Mouse (Mus musculus) liver (tissue): ENCODE data around the gene Tas2r135.

Source experiments
- DNase-seq: peaks from one replicate; pipeline ENCODE4 v3.0.0-alpha.2; 2020; ENCODE audit warnings: mixed read lengths

The Tas2r135 gene

GRCm38 (mm10) chr6:42374701-42375100 lies 30.5 kb upstream of the Tas2r135 start:
- no peak for DNase-seq

- DNase-seq = no peak
Observed at GRCm38 (mm10) chr6:42375131-42375530, 30.1 kb upstream of the Tas2r135 start.

- DNase-seq = no peak
Observed at GRCm38 (mm10) chr6:42376016-42376415, 29.2 kb upstream of the Tas2r135 start.

DNA sequence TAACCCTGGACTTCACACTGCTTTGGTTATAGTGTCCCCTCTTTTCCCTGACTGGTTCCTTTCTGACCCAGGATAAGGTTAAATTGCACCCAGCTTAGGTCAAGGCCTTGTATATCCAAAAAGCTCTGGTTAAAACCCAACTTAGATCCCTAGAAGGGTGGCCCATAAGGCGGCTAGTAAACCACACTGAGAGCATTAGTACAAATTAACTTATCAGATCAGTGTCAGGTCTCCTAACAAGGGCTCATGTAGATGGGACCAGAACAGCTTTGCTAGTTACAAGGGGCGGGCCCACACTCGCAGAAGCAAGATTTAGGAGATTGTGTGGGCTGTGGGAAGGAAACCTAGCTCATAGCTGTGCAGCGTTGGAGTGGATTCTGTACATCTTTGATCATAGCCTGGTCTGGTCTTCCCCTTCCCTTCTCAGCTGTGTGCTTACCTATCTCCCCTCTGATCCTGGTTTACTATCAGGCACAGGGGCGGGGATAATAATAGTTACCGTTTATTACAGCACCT lies 28.7 kb upstream of the Tas2r135 start:
- no peak for DNase-seq

DNA sequence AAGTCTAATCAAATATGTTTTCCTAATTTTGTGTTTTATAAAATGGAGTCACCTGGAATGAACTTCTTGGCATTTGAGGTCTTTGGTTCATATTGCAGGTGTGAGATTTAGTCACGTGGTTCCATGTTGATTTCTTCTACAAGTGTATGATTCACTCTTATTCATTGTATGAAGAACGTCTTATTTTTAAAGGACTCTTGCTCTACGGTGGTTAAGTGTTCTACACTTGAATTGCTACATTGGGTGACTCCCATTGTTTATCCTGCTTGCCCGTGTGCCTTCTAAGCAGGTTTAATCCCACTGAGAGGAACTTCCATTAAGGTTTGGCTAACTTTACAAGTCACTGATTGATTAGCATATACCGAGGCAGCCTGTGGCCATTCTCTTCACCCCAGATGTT lies 28.0 kb upstream of the Tas2r135 start:
- no peak for DNase-seq

DNA sequence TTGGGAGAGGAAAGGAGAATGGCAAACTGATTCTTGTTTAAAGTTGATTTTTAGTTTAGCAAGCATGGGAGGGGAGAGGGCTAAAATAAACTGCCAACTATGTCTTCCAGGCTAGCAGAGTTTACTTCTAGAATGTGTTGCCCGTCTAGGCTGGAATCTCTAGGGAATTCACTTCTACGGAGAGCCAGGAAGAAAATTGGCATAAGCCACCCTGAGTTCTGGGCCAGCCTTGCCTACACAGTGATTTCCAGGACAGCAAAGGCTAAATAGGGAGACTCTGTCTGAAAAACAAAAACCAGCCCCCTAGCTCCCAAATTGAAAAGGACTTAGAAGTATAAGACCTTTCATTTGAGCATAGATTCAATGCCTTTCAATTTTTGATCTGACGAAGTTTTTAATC lies 25.7 kb upstream of the Tas2r135 start:
- DNase-seq = no peak

- DNase-seq = peak; percentile 32
Observed at GRCm38 (mm10) chr6:42380416-42381144, 24.7 kb upstream of the Tas2r135 start.

DNA sequence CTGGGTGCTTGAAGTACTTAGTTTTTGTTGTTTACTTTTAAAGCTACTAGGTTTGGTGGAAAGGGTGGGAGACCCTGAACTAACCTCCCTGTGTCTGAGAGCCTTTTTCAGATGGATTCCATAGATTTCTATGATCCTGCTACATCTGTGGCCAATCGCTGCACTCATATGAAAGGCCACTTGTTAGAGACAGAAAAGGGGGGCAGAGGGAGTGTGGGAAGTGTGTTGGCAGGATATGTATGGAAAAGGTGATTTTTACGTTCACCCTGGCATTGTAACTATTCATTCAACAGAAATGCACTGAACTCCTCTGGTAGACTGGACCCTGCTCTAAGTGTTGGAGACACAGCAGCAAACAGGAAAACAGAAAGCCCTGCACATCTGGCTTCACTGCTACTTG lies 24.0 kb upstream of the Tas2r135 start:
- no peak for DNase-seq

DNA sequence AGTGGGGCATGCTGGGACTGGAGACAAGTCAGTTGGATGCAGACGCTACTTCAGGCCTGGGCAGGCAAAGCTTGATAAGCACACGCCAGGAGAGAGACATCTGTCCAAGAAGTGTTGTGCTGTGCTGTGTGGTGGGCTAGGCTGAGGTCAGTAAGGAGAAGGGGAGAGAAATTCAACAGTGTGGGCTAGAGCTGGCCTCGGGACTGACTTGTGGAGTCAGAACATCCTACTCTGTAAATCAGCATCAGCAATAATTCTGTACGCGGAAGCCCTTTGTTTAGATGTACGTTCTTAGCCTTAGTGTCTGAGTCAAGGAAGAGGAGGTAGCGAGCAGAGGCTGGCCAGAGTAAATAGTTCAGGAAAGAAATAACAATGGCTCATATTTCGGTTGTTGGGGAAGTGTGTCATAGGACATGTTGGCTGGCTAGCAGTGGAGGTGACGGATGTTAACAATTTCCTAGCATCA lies 23.3 kb upstream of the Tas2r135 start:
- no peak for DNase-seq

DNA sequence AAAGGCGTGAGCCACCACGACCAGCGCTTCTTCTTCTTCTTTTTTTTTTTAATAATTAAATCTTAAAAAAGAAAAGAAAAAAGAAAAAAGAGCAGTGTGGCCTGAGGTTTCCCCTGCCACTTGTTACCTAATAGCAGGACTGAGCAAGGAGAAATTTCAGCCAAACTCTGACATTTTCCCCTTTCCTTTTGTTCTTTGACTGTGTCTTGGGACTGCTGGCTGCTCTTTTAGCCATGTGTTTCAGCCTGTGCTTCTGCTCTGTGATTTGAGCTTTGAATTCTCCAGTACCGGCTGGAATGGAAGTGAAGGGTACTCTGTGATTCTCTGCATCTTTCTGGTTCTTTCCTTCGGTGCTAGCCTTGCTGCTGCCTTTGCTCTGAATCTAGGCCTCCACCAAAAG lies 21.9 kb upstream of the Tas2r135 start:
- DNase-seq = no peak

DNA sequence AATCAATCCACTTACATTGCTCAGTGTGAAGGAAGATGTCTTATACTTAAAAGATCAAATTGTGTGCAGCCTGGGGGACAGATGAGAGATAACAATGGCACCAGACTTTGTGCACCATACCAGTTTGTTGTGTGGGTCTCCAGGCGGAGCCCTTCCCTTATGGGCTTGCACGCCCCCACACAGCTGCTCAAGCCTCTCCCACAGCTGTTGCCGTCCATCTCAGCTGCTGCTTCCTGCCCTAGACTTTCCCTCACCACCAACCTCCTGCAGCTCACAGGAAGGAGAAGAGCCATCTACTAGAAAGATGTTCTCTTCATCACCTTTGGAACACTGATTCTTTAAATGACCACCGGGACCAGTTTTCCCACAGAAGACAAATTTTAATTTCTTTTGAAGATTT lies 19.6 kb upstream of the Tas2r135 start:
- no peak for DNase-seq

DNA sequence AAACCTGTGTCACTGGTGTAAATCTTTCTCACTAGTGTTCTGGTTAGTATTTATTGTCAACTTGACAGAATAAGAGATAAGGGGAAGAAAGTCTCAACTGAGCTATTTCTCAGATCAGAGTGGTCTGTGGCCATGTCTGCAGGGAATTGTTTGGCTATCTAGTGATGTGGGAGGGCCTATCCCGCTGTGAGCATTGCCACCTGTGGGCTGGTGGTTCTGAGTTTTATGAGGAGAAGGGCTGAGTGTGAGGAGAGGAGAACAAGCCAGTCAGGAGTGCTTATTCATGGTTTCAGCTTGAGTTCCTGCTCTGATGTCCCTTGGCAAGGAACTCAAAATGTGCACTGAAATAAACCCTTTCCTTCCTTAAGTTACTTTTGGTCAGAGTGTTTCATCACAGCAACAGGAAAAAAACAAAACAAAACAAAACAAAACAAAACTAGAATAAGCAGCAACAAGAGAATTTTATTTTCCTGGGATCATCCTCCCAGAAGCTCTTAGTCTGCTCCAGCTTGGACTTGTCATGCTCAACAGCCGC lies 13.4 kb upstream of the Tas2r135 start:
- DNase-seq = no peak

- DNase-seq = peak; percentile 27
Observed at GRCm38 (mm10) chr6:42395960-42396809, 9.0 kb upstream of the Tas2r135 start.

DNA sequence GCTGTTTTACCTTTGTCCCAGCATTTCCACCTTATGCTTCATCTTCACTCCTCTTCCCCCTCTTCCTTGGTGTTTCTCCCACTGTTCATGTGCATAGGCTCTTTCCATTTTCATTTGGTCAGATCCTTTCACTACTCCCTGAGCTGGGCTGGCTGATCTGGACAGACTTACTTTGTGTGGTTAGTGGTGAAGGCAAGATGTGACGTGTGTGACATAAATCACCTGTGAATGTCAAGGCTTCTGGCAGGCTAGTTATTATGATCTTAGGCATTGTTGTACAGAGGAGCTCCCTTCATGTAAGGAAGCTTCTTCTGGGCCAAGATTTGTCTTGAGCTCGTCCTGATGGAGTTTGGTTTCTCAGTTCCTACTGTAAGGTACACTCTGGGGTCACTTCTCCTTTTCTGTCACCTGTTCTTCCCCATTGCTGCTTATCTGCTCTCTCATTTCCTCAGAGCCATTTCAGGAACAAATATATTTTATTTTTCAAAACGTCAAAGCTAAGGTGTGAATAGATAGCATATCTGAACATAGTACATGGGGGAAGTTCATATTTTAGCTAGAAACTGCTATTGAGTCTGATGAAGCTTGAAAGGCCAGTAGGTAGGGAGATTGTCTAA lies 8.1 kb upstream of the Tas2r135 start:
- DNase-seq = no peak

GRCm38 (mm10) chr6:42398285-42398684 lies 6.9 kb upstream of the Tas2r135 start:
- DNase-seq = no peak

DNA sequence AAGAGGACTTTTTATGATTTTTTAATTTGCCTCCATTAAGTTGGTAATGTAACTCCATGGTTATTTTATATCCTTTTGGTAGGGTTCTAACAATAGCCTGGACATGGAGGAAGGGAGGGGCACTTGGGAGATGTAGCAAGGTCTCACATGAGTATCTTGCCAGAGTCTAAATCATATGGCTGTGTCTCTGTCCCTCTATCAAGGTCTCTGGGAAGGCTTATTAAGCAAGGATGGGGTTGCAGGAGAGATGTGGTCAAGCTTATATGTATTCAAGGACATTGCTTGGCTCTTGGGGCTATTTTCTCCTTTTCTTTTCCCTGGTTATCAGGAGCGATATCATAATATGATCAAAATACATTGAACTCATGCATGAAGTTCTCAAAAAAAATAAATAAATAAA lies 6.2 kb upstream of the Tas2r135 start:
- no peak for DNase-seq

DNA sequence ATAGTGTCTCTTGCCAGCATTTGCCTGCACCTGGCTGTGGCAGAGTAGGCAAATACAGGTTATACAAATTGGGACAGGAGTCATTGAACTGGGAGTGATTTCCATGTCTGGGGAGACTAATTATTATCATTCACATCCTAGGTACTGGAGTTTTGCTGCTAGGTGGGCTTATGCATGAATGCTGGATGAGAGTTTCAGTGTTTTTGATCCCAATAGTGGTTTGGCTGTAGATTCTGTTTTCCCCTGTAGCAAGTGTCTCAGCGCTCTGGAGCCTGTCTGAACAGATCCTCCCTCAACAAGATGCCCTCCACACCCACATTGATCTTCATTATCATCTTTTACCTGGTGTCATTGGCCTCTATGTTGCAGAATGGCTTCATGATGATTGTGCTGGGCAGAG lies 5.3 kb upstream of the Tas2r135 start, which contains the start of gene Tas2r143:
Tas2r143 (plus strand) TSS at position 301 of the 400 bp plus-strand sequence.
- no peak for DNase-seq

GRCm38 (mm10) chr6:42419443-42419842 lies 14.2 kb downstream of the Tas2r135 start:
- DNase-seq = no peak

DNA sequence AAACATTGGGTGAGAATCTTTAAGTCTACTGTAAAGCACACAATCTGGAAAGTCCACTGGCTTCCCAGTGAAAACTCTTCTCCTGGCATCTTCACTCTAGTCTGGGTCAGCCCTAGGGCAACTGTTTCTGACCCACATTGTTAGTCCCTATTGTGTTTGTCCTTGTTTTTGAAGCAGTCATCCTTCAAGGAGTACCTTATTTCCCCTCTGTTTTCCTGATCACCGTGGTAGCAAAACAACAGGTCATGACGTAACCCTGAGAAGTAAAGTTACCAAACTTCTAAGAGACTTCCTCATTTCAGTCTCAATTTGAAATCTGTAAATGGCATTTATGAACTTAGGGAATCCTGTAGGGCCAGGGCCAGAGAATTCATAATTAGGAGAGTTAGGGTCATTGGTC lies 16.2 kb downstream of the Tas2r135 start:
- no peak for DNase-seq

- DNase-seq = no peak
Observed at GRCm38 (mm10) chr6:42424472-42424871, 19.2 kb downstream of the Tas2r135 start.

- no peak for DNase-seq
Observed at GRCm38 (mm10) chr6:42426337-42426736, 21.1 kb downstream of the Tas2r135 start.

- no peak for DNase-seq
Observed at GRCm38 (mm10) chr6:42433554-42433953, 28.3 kb downstream of the Tas2r135 start.

- DNase-seq = no peak
Observed at GRCm38 (mm10) chr6:42434446-42434845, 29.2 kb downstream of the Tas2r135 start, which contains the start of gene Tas2r126. Gene Tas2r126 (plus strand): TSS chr6:42434535.
